Mouse (Mus musculus) testis, adult 2 months (tissue): ENCODE measurements around the gene Nppb.

Source experiments
- CTCF ChIP-seq: fragments of 200-500 bp; IDR thresholded peaks from 2 replicates; pipeline ENCODE4 v1.5.1; 2012; ENCODE audit warnings: low read depth, mild to moderate bottlenecking, inconsistent platforms, low read length, moderate library complexity; ENCODE audit not compliant: control insufficient read depth, insufficient read depth, insufficient replicate concordance
- POLR2A ChIP-seq: fragments of 200-500 bp; IDR thresholded peaks from 2 replicates; pipeline ENCODE4 v1.6.1; 2012; ENCODE audit warnings: low read depth, mild to moderate bottlenecking, inconsistent platforms, low read length, moderate library complexity; ENCODE audit not compliant: control insufficient read depth

DNA sequence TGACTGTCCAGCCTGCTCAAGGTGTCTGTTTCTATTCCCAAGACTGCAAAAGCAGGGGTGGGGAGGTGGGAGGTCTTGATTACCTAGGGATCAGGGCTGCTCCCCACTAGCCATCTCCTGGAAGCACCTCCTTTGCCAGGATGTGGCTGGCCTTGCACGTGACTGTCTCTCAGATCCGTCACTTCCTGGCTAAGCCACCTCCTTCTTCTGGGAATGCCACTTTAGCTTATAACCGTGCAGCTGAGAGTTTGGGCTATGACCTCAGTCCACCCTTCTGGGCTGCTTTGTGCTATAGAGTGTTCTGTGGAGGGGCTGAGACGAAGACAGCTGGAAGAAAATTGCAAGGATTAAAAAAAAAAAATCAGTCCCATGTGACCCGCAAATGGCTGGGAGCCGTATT lies 22.8 kb upstream of the Nppb start:
- no peak for TF ChIP-seq CTCF
- TF ChIP-seq POLR2A, result no peak
